Mouse (Mus musculus) MEL (cell line): ENCODE measurements around the gene Foxe3.

Source experiments
- CTCF ChIP-seq, 3 experiments: IDR thresholded peaks in 2 of 3; conservative IDR thresholded peaks in 1 of 3; 2 replicates each; pipeline ENCODE4 v1.5.1; 2011 to 2012; ENCODE audit warnings: low read length in 3 of 3, low read depth in 2 of 3, mild to moderate bottlenecking in 2 of 3, improper control_type of control experiment in 1 of 3, inconsistent platforms in 1 of 3, mixed read lengths in 1 of 3, moderate library complexity in 1 of 3; ENCODE audit not compliant: control insufficient read depth in 1 of 3, insufficient read depth in 1 of 3, poor library complexity in 1 of 3, severe bottlenecking in 1 of 3
- JUND ChIP-seq: IDR thresholded peaks from 2 replicates; pipeline ENCODE4 v1.6.1; 2011; ENCODE audit warnings: low read depth, mild to moderate bottlenecking, improper control_type of control experiment, low read length
- POLR2A ChIP-seq, 2 experiments: IDR thresholded peaks; 2 replicates each; pipeline ENCODE4 v1.6.1; 2011 to 2012; ENCODE audit warnings: low read length in 2 of 2, mild to moderate bottlenecking in 2 of 2, control low read depth in 1 of 2, improper control_type of control experiment in 1 of 2, low read depth in 1 of 2, moderate library complexity in 1 of 2; ENCODE audit not compliant: control insufficient read depth in 1 of 2, insufficient read depth in 1 of 2, poor library complexity in 1 of 2
- POLR2AphosphoS2 ChIP-seq: IDR thresholded peaks from 2 replicates; pipeline ENCODE4 v1.6.1; 2011; ENCODE audit warnings: low read length, improper control_type of control experiment
- TBP ChIP-seq: IDR thresholded peaks from 2 replicates; pipeline ENCODE4 v1.8.0; 2011; ENCODE audit warnings: low read depth, low read length, improper control_type of control experiment
- UBTF ChIP-seq: IDR thresholded peaks from 2 replicates; pipeline ENCODE4 v1.6.1; 2012; ENCODE audit warnings: low read depth, mild to moderate bottlenecking, inconsistent platforms, low read length, improper control_type of control experiment, moderate library complexity, borderline replicate concordance; ENCODE audit not compliant: insufficient read depth
- ZC3H11A ChIP-seq: IDR thresholded peaks from 2 replicates; pipeline ENCODE4 v1.6.1; 2012; ENCODE audit warnings: low read depth, mild to moderate bottlenecking, inconsistent platforms, low read length, improper control_type of control experiment
- ZNF384 ChIP-seq: IDR thresholded peaks from 2 replicates; pipeline ENCODE4 v1.6.1; 2012; ENCODE audit warnings: low read depth, mild to moderate bottlenecking, inconsistent platforms, low read length, improper control_type of control experiment

GRCm38 (mm10) chr4:114932747-114933146 lies 6.9 kb upstream of the Foxe3 start:
- TF ChIP-seq CTCF (IDR thresholded peaks at IDR 0.05 in 2 of 3, conservative IDR thresholded peaks at IDR 0.05 in 1 of 3; ENCODE audit: control insufficient read depth in 1 of 3, insufficient read depth in 1 of 3, low read depth in 2 of 3, low read length in 3 of 3, poor library complexity in 1 of 3, severe bottlenecking in 1 of 3) (no peak), POLR2AphosphoS2 (no peak), ZC3H11A (no peak), POLR2A (IDR thresholded peaks at IDR 0.05; ENCODE audit: control insufficient read depth in 1 of 2, insufficient read depth in 1 of 2, low read depth in 1 of 2, low read length in 2 of 2, poor library complexity in 1 of 2) (no peak), JUND (no peak), ZNF384 (no peak), TBP (no peak), UBTF (no peak)
